Mouse (Mus musculus) limb, embryonic 14.5 days (tissue): ENCODE measurements around the gene Gnaz. TPM values are rescaled to one million over a fixed set of nuclear protein-coding genes. Genes with fewer than 3 reads are reported as not detected.

Source experiments
- ATAC-seq: fragments of 200-750 bp; cut with Nextera tagmentation; 2 replicates; pipeline ENCODE4 v1.8.0; 2017; ENCODE audit warnings: low read depth, moderate number of reproducible peaks, moderate TSS enrichment; ENCODE audit not compliant: low FRiP score
- DNase-seq: peaks from one replicate; pipeline ENCODE4 v3.0.0-alpha.2; 2015; ENCODE audit warnings: low spot score
- H3K27ac ChIP-seq: fragments of 300-500 bp; sonication (generic); replicated peaks from 2 replicates; pipeline ENCODE4 v1.5.1; 2014; ENCODE audit warnings: low read depth, mild to moderate bottlenecking, low read length, moderate library complexity, mixed read lengths
- H3K27me3 ChIP-seq: fragments of 300-500 bp; sonication (generic); 2 replicates; pipeline ENCODE4 v1.6.1; 2014; ENCODE audit warnings: low read length, mixed read lengths; ENCODE audit not compliant: control insufficient read depth, insufficient read depth
- H3K36me3 ChIP-seq: fragments of 300-500 bp; sonication (generic); 2 replicates; pipeline ENCODE4 v1.6.1; 2014; ENCODE audit warnings: mild to moderate bottlenecking, low read length, moderate library complexity, mixed read lengths; ENCODE audit not compliant: control insufficient read depth, insufficient read depth
- H3K4me1 ChIP-seq: fragments of 300-500 bp; sonication (generic); 2 replicates; pipeline ENCODE4 v1.6.1; 2014; ENCODE audit warnings: antibody characterized with exemption, low read length, mixed read lengths; ENCODE audit not compliant: control insufficient read depth, insufficient read depth
- H3K4me2 ChIP-seq: fragments of 300-500 bp; sonication (generic); replicated peaks from 2 replicates; pipeline ENCODE4 v1.6.1; 2014; ENCODE audit warnings: low read depth, mild to moderate bottlenecking, low read length, moderate library complexity; ENCODE audit not compliant: severe bottlenecking
- H3K4me3 ChIP-seq: fragments of 300-500 bp; sonication (generic); replicated peaks from 2 replicates; pipeline ENCODE4 v1.5.1; 2014; ENCODE audit warnings: low read length
- H3K9ac ChIP-seq: fragments of 300-500 bp; sonication (generic); 2 replicates; pipeline ENCODE4 v1.6.1; 2014; ENCODE audit warnings: mild to moderate bottlenecking, low read depth, low read length, moderate library complexity; ENCODE audit not compliant: severe bottlenecking
- H3K9me3 ChIP-seq: fragments of 300-500 bp; sonication (generic); 2 replicates; pipeline ENCODE4 v1.6.1; 2016; ENCODE audit warnings: low read length; ENCODE audit not compliant: control insufficient read depth
- POLR2A ChIP-seq: fragments of 200-500 bp; IDR thresholded peaks from 2 replicates; pipeline ENCODE4 v1.8.0; 2012; ENCODE audit warnings: inconsistent platforms, mild to moderate bottlenecking, moderate library complexity, borderline replicate concordance; ENCODE audit not compliant: insufficient read depth, insufficient read length; ENCODE audit errors: extremely low read depth
- WGBS: fragments of 180-500 bp; shearing (Covaris S2); extraction: QIAGEN DNeasy Blood & Tissue Kit; methylation state at CpG from one replicate; pipeline ENCODE4 v1.1.7; 2014; 5-methylcytosine and 5-hydroxymethylcytosine counted together
- polyA plus RNA-seq, 2 experiments: library from polyadenylated mRNA; depleted of rRNA in 1 of 2; stranded (reverse) in 1 of 2; unstranded in 1 of 2; fragments of >200 nt; fragmentation: Nextera tagmentation in 1 of 2; extraction: Ambion mirVana in 1 of 2; gene quantifications; 2 replicates each; pipeline versions ENCODE4 v1.2.1 to v1.2.3; 2012 to 2014

Gene Gnaz
- polyA plus RNA-seq, 2 experiments: 2.1 to 2.9 TPM

GRCm38 (mm10) chr10:74990584-74991322 is 23.8 kb downstream of the Gnaz start:
- Histone ChIP-seq H3K27ac (no peak overlapping the region), H3K27me3 (no peaks in the 10 kb centered on the region), H3K4me1 (peaks cover 8% of the 10 kb centered on the region; the same call in 1 of the 2 replicates), H3K4me2 (no peak overlapping the region), H3K9me3 (no peaks in the 10 kb centered on the region), H3K4me3 (no peak overlapping the region), H3K36me3 (0 out of 2 replicates have a peak, but pooled peaks cover 2% of the 10 kb centered on the region), H3K9ac (no peak overlapping the region)
- 48% methylated on average over 26 of the region's 26 CpGs for WGBS
- DNase-seq (no peak), ATAC-seq (no peak)
- TF ChIP-seq POLR2A: no peak

- Histone ChIP-seq H3K27me3 (no peaks in the 10 kb centered on the region), H3K9ac (peak overlapping the region; percentile 43), H3K4me1 (peaks cover 10% of the 10 kb centered on the region; the same call in 1 of the 2 replicates), H3K4me2 (peak overlapping the region; percentile 55), H3K9me3 (no peaks in the 10 kb centered on the region), H3K4me3 (peak overlapping the region; percentile 25; the same call in 1 of the 2 replicates), H3K27ac (no peak overlapping the region), H3K36me3 (0 out of 2 replicates have a peak, but pooled peaks cover 2% of the 10 kb centered on the region)
- no peak for TF ChIP-seq POLR2A
- no peak for ATAC-seq
- WGBS: 22% methylated on average over 5 of the region's 5 CpGs
- no peak for DNase-seq
Measured at GRCm38 (mm10) chr10:74994863-74995262, 27.9 kb downstream of the Gnaz start.

- TF ChIP-seq POLR2A: no peak
- H3K4me2 ChIP-seq: peak overlapping the region; percentile 55
- H3K4me3 ChIP-seq: peak overlapping the region; percentile 25
- no peaks in the 10 kb centered on the region for H3K27me3 ChIP-seq
- no peaks in the 10 kb centered on the region for H3K9me3 ChIP-seq
- 0 out of 2 replicates have a peak, but pooled peaks cover 2% of the 10 kb centered on the region for H3K36me3 ChIP-seq
- no peak for DNase-seq
- peak; percentile 21; the same call in 1 of the 2 replicates for ATAC-seq
- peaks cover 10% of the 10 kb centered on the region; the same call in 1 of the 2 replicates for H3K4me1 ChIP-seq
- peak overlapping the region; percentile 43 for H3K9ac ChIP-seq
- 3% methylated on average over 17 of the region's 17 CpGs for WGBS
- no peak overlapping the region for H3K27ac ChIP-seq
Measured at GRCm38 (mm10) chr10:74995377-74995776, 28.4 kb downstream of the Gnaz start.

- DNase-seq (no peak), ATAC-seq (no peak)
- no peak overlapping the region for H3K27ac ChIP-seq
- WGBS: 88% methylated on average over 8 of the region's 8 CpGs
- H3K4me1 ChIP-seq: peaks cover 3% of the 10 kb centered on the region; the same call in 1 of the 2 replicates
- H3K27me3 ChIP-seq: no peaks in the 10 kb centered on the region
- no peak overlapping the region for H3K9ac ChIP-seq
- H3K4me3 ChIP-seq: no peak overlapping the region
- no peaks in the 10 kb centered on the region for H3K36me3 ChIP-seq
- H3K9me3 ChIP-seq: no peaks in the 10 kb centered on the region
- TF ChIP-seq POLR2A: no peak
- no peak overlapping the region for H3K4me2 ChIP-seq
Measured at GRCm38 (mm10) chr10:75001391-75001790, 34.4 kb downstream of the Gnaz start.

GRCm38 (mm10) chr10:75004067-75004466 is 37.1 kb downstream of the Gnaz start:
- H3K9me3 ChIP-seq: no peaks in the 10 kb centered on the region
- WGBS: 64% methylated on average over 3 of the region's 3 CpGs
- H3K4me2 ChIP-seq: no peak overlapping the region
- no peak overlapping the region for H3K27ac ChIP-seq
- no peaks in the 10 kb centered on the region for H3K36me3 ChIP-seq
- H3K4me1 ChIP-seq: peaks cover 3% of the 10 kb centered on the region; the same call in 1 of the 2 replicates
- ATAC-seq: no peak
- TF ChIP-seq POLR2A: no peak
- no peak overlapping the region for H3K9ac ChIP-seq
- DNase-seq: no peak
- no peaks in the 10 kb centered on the region for H3K27me3 ChIP-seq
- no peak overlapping the region for H3K4me3 ChIP-seq
